Mouse (Mus musculus) limb, embryonic 13.5 days (tissue): ENCODE measurements around the gene Olfr463. TPM values are rescaled to one million over a fixed set of nuclear protein-coding genes. Genes with fewer than 3 reads are reported as not detected.

Source experiments
- ATAC-seq: fragments of 200-750 bp; cut with Nextera tagmentation; 2 replicates; pipeline ENCODE4 v1.8.0; 2017; ENCODE audit warnings: low read depth, moderate number of reproducible peaks, moderate TSS enrichment; ENCODE audit not compliant: low FRiP score
- H3K27ac ChIP-seq: fragments of 300-500 bp; sonication (generic); 2 replicates; pipeline ENCODE4 v1.5.1; 2015; ENCODE audit warnings: inconsistent platforms, mild to moderate bottlenecking, moderate library complexity
- H3K27me3 ChIP-seq: fragments of 300-500 bp; sonication (generic); 2 replicates; pipeline ENCODE4 v1.6.1; 2015; ENCODE audit warnings: mild to moderate bottlenecking, inconsistent platforms
- H3K36me3 ChIP-seq: fragments of 300-500 bp; sonication (generic); 2 replicates; pipeline ENCODE4 v1.6.1; 2015; ENCODE audit warnings: inconsistent platforms, mild to moderate bottlenecking, moderate library complexity
- H3K4me1 ChIP-seq: fragments of 300-500 bp; sonication (generic); 2 replicates; pipeline ENCODE4 v1.6.1; 2015; ENCODE audit warnings: inconsistent platforms
- H3K4me2 ChIP-seq: fragments of 300-500 bp; sonication (generic); replicated peaks from 2 replicates; pipeline ENCODE4 v1.6.1; 2015; ENCODE audit warnings: inconsistent platforms, mild to moderate bottlenecking, moderate library complexity
- H3K4me3 ChIP-seq: fragments of 300-500 bp; sonication (generic); 2 replicates; pipeline ENCODE4 v1.5.1; 2015; ENCODE audit warnings: moderate library complexity, mild to moderate bottlenecking, inconsistent platforms
- H3K9ac ChIP-seq: fragments of 300-500 bp; sonication (generic); 2 replicates; pipeline ENCODE4 v1.6.1; 2015; ENCODE audit warnings: mild to moderate bottlenecking, inconsistent platforms
- H3K9me3 ChIP-seq: fragments of 300-500 bp; sonication (generic); 2 replicates; pipeline ENCODE4 v1.6.1; 2016; ENCODE audit warnings: inconsistent platforms
- WGBS: fragments of 180-500 bp; shearing (Covaris S2); methylation state at CpG from one replicate; pipeline ENCODE4 v1.1.7; 2015; 5-methylcytosine and 5-hydroxymethylcytosine counted together
- polyA plus RNA-seq: library from polyadenylated mRNA; unstranded; fragments of >200 nt; fragmentation: Nextera tagmentation; extraction: Ambion mirVana; gene quantifications from 2 replicates; pipeline ENCODE4 v1.2.1, GENCODE M21; 2015

The Olfr463 gene
- polyA plus RNA-seq: not detected in 2 replicates

GRCm38 (mm10) chr11:87897287-87897686 lies at the start of gene Olfr463:
TSS of gene Olfr463 (minus strand) at chr11:87897387.
- Histone ChIP-seq H3K4me2 (no peak within 1 kb of the TSS), H3K4me3 (no peak within 1 kb of the TSS), H3K9ac (no peak within 1 kb of the TSS), H3K27ac (no peak within 1 kb of the TSS), H3K9me3 (no peaks in the 10 kb centered on the region), H3K27me3 (peaks cover 4% of the 10 kb centered on the region; the same call in 1 of the 2 replicates), H3K4me1 (0 out of 2 replicates have a peak, but pooled peaks cover 3% of the 10 kb centered on the region), H3K36me3 (no peaks in the 10 kb centered on the region)
- no peak for ATAC-seq

GRCm38 (mm10) chr11:87935467-87935866 lies 38.3 kb upstream of the Olfr463 start:
- Histone ChIP-seq H3K27me3 (no peaks in the 10 kb centered on the region), H3K4me3 (no peak overlapping the region), H3K9me3 (no peaks in the 10 kb centered on the region), H3K36me3 (no peaks in the 10 kb centered on the region), H3K9ac (no peak overlapping the region), H3K4me2 (no peak overlapping the region), H3K27ac (no peak overlapping the region), H3K4me1 (no peaks in the 10 kb centered on the region)
- 74% methylated on average over 3 of the region's 3 CpGs for WGBS
- no peak for ATAC-seq

- Histone ChIP-seq H3K4me2 (no peak overlapping the region), H3K4me1 (no peaks in the 10 kb centered on the region), H3K4me3 (no peak overlapping the region), H3K27me3 (no peaks in the 10 kb centered on the region), H3K36me3 (no peaks in the 10 kb centered on the region), H3K9ac (no peak overlapping the region), H3K27ac (no peak overlapping the region), H3K9me3 (0 out of 2 replicates have a peak, but pooled peaks cover 5% of the 10 kb centered on the region)
- 70% methylated on average over 2 of the region's 2 CpGs for WGBS
- no peak for ATAC-seq
Observed at GRCm38 (mm10) chr11:87933731-87934130, 36.5 kb upstream of the Olfr463 start.

GRCm38 (mm10) chr11:87930348-87930747 lies 33.2 kb upstream of the Olfr463 start:
- 0 out of 2 replicates have a peak, but pooled peaks cover 5% of the 10 kb centered on the region for H3K9me3 ChIP-seq
- H3K36me3 ChIP-seq: no peaks in the 10 kb centered on the region
- no peak overlapping the region for H3K9ac ChIP-seq
- no peak overlapping the region for H3K4me2 ChIP-seq
- no peak overlapping the region for H3K27ac ChIP-seq
- no peaks in the 10 kb centered on the region for H3K27me3 ChIP-seq
- no peak for ATAC-seq
- no peak overlapping the region for H3K4me3 ChIP-seq
- no peaks in the 10 kb centered on the region for H3K4me1 ChIP-seq
- WGBS: 94% methylated on average over 2 of the region's 2 CpGs

- no peak within 1 kb of the TSS for H3K4me2 ChIP-seq
- no peaks in the 10 kb centered on the region for H3K4me1 ChIP-seq
- no peak within 1 kb of the TSS for H3K4me3 ChIP-seq
- H3K27ac ChIP-seq: no peak within 1 kb of the TSS
- H3K36me3 ChIP-seq: no peaks in the 10 kb centered on the region
- 30% methylated on average over 5 of the region's 5 CpGs for WGBS
- H3K9ac ChIP-seq: no peak within 1 kb of the TSS
- H3K27me3 ChIP-seq: no peaks in the 10 kb centered on the region
- H3K9me3 ChIP-seq: peaks cover 6% of the 10 kb centered on the region; the same call in 1 of the 2 replicates
- no peak for ATAC-seq
Observed at GRCm38 (mm10) chr11:87920966-87921365, 23.8 kb upstream of the Olfr463 start, which contains the start of gene Olfr464. TSS of gene Olfr464 (minus strand) at chr11:87920967.

GRCm38 (mm10) chr11:87920301-87920700 lies 23.1 kb upstream of the Olfr463 start:
- H3K27ac ChIP-seq: no peak overlapping the region
- H3K9me3 ChIP-seq: peaks cover 6% of the 10 kb centered on the region; the same call in 1 of the 2 replicates
- H3K4me3 ChIP-seq: no peak overlapping the region
- no peak overlapping the region for H3K4me2 ChIP-seq
- H3K36me3 ChIP-seq: no peaks in the 10 kb centered on the region
- ATAC-seq: no peak
- WGBS: 72% methylated on average over 2 of the region's 2 CpGs
- no peaks in the 10 kb centered on the region for H3K27me3 ChIP-seq
- H3K9ac ChIP-seq: no peak overlapping the region
- no peaks in the 10 kb centered on the region for H3K4me1 ChIP-seq

- no peak overlapping the region for H3K27ac ChIP-seq
- no peak overlapping the region for H3K4me2 ChIP-seq
- H3K36me3 ChIP-seq: no peaks in the 10 kb centered on the region
- ATAC-seq: no peak
- H3K27me3 ChIP-seq: no peaks in the 10 kb centered on the region
- no peaks in the 10 kb centered on the region for H3K4me1 ChIP-seq
- no peaks in the 10 kb centered on the region for H3K9me3 ChIP-seq
- H3K4me3 ChIP-seq: no peak overlapping the region
- WGBS: 89% methylated on average over 1 of the region's 1 CpGs
- H3K9ac ChIP-seq: no peak overlapping the region
Observed at GRCm38 (mm10) chr11:87916005-87916404, 18.8 kb upstream of the Olfr463 start.

- H3K9me3 ChIP-seq: no peaks in the 10 kb centered on the region
- H3K36me3 ChIP-seq: no peaks in the 10 kb centered on the region
- H3K4me3 ChIP-seq: no peak overlapping the region
- H3K4me1 ChIP-seq: no peaks in the 10 kb centered on the region
- H3K9ac ChIP-seq: no peak overlapping the region
- H3K27ac ChIP-seq: no peak overlapping the region
- ATAC-seq: no peak
- 70% methylated on average over 3 of the region's 3 CpGs for WGBS
- H3K4me2 ChIP-seq: no peak overlapping the region
- H3K27me3 ChIP-seq: no peaks in the 10 kb centered on the region
Observed at GRCm38 (mm10) chr11:87904331-87904730, 7.1 kb upstream of the Olfr463 start.

GRCm38 (mm10) chr11:87892168-87892567 lies 5.0 kb downstream of the Olfr463 start, which contains the start of gene Olfr462:
TSS of gene Olfr462 (minus strand) at chr11:87892268.
- WGBS: 88% methylated on average over 6 of the region's 6 CpGs
- Histone ChIP-seq H3K36me3 (no peaks in the 10 kb centered on the region), H3K9ac (no peak within 1 kb of the TSS), H3K4me1 (no peaks in the 10 kb centered on the region), H3K27me3 (no peaks in the 10 kb centered on the region), H3K9me3 (no peaks in the 10 kb centered on the region), H3K4me3 (no peak within 1 kb of the TSS), H3K4me2 (no peak within 1 kb of the TSS), H3K27ac (no peak within 1 kb of the TSS)
- ATAC-seq: no peak

- no peak overlapping the region for H3K27ac ChIP-seq
- H3K9ac ChIP-seq: no peak overlapping the region
- no peak for ATAC-seq
- H3K4me3 ChIP-seq: no peak overlapping the region
- no peaks in the 10 kb centered on the region for H3K36me3 ChIP-seq
- no peaks in the 10 kb centered on the region for H3K27me3 ChIP-seq
- no peak overlapping the region for H3K4me2 ChIP-seq
- no peaks in the 10 kb centered on the region for H3K9me3 ChIP-seq
- WGBS: 71% methylated on average over 5 of the region's 5 CpGs
- peaks cover 6% of the 10 kb centered on the region for H3K4me1 ChIP-seq
Observed at GRCm38 (mm10) chr11:87884856-87885255, 12.3 kb downstream of the Olfr463 start.

GRCm38 (mm10) chr11:87883493-87883892 lies 13.7 kb downstream of the Olfr463 start:
- H3K4me1 ChIP-seq: peaks cover 16% of the 10 kb centered on the region
- H3K9me3 ChIP-seq: no peaks in the 10 kb centered on the region
- no peaks in the 10 kb centered on the region for H3K36me3 ChIP-seq
- no peak for ATAC-seq
- no peak overlapping the region for H3K4me2 ChIP-seq
- 45% methylated on average over 5 of the region's 5 CpGs for WGBS
- H3K4me3 ChIP-seq: no peak overlapping the region
- H3K27me3 ChIP-seq: no peaks in the 10 kb centered on the region
- H3K27ac ChIP-seq: no peak overlapping the region
- no peak overlapping the region for H3K9ac ChIP-seq

- Histone ChIP-seq H3K4me1 (peaks cover 16% of the 10 kb centered on the region), H3K36me3 (no peaks in the 10 kb centered on the region), H3K4me2 (no peak overlapping the region), H3K27ac (no peak overlapping the region), H3K9ac (no peak overlapping the region), H3K4me3 (no peak overlapping the region), H3K9me3 (no peaks in the 10 kb centered on the region), H3K27me3 (no peaks in the 10 kb centered on the region)
- WGBS: 71% methylated on average over 4 of the region's 4 CpGs
- no peak for ATAC-seq
Observed at GRCm38 (mm10) chr11:87881714-87882113, 15.5 kb downstream of the Olfr463 start.

- Histone ChIP-seq H3K4me3 (no peak overlapping the region), H3K36me3 (no peaks in the 10 kb centered on the region), H3K4me2 (peak overlapping the region; percentile 21; the same call in 1 of the 2 replicates), H3K4me1 (peaks cover 16% of the 10 kb centered on the region), H3K27ac (peak overlapping the region; percentile 10; the same call in 1 of the 2 replicates), H3K27me3 (no peaks in the 10 kb centered on the region), H3K9me3 (no peaks in the 10 kb centered on the region), H3K9ac (no peak overlapping the region)
- WGBS: 30% methylated on average over 9 of the region's 9 CpGs
- no peak for ATAC-seq
Observed at GRCm38 (mm10) chr11:87879826-87880225, 17.4 kb downstream of the Olfr463 start.
